Mouse (Mus musculus) CH12F3 (cell line): ENCODE results near the gene Rab39.

ENCODE experiments used
- in situ Hi-C: fragments of 300-500 bp; cut with MboI; formaldehyde crosslinking; loops from 2 replicates; pipeline ENCODE4 v1.14.3; 2020; ENCODE audit warnings: low sequenced_read_pairs

Gene Rab39

DNA sequence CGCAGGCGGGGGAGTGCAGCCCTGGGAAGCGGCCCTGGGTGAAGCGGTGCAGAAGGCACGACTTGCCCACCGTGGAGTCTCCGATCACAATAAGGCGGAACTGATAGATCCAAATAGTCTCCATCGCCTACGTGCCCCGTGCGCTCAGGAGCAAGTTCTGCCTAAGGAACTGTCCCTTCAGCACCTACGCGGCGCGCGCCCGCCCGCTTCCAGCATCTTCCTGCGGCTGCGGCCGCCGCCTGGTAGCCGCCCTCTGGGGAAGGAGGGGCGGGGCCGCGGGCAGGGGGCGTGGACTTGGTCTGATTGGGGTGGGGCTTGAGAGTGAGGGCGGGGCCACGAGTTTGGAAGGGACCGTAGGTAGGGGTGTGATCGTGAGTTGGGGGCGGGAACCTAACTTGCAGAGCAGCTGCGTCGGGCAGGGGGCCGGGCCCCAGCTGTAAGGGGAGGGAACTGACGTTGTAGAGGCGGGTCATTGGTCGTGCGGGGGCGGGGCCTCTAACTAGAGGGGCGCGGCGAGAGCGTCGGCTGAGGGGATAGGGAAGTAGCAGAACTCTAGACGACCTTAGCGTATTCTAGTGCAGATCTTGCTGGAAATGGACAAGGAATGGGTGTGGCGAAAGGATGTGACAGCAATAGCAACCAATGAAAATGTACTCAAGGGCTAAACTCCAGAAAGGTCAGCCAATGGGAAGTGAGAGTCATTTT is at the start of gene Rab39:
TSS of gene Rab39 (minus strand) at position 241 of the 705 bp plus-strand sequence.
- in situ Hi-C loops = no loop called here

DNA sequence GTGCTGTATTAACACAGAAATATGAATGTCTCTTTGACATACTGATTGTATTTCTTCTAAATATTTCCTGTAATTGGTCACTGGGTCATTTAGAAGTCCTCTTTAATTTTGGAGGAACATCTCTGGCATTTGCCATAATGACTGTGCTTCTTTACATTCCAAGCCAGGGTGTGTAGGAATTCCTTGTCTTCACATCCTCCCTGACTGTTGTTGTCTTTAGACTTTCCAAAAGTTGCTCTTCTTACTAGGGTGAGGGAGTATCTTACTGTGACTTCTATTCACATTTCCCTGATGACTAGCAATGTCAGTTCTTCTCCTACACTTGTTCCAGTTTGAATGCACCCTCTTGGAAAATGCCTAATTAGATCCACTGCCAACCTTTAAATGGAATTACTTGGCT is 48.8 kb upstream of the Rab39 start:
- in situ Hi-C loops = no loop called here

DNA sequence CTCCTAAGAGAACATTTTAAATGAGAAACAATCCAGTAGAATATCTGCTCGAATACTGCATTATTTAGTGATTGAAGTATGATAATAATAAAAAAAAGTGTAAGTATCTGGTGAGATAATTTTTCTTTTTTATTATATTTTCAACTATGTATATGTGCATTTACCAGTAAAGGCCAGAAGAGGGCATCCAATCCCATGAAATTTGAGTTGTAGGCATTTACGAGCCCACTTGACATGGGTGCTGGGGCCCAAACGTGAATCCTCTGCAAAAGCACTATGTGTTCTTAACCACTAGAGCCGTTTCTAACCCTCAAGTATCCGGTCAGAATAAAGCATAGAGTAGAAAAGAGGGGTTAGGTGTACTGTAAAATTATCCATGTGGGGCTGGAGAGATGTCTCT is 44.9 kb upstream of the Rab39 start:
- in situ Hi-C loops = no loop called here

DNA sequence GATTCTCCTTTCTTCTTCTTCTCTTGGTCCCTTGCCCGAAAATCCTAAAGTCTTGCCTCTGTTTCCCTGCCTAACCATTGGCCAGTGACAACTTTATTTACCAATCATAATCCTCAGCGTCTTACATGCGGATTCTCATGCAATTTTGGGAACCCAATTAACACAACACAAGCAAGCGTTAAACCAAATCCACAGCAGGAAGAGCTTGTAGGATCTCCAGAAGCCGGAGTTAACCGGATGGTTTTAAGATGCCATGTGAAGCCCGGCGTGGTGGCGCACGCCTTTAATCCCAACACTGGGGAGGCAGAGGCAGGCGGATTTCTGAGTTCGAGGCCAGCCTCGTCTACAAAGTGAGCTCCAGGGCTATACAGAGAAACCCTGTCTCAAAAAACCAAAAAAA is 44.4 kb upstream of the Rab39 start:
- in situ Hi-C loops = no loop called here

DNA sequence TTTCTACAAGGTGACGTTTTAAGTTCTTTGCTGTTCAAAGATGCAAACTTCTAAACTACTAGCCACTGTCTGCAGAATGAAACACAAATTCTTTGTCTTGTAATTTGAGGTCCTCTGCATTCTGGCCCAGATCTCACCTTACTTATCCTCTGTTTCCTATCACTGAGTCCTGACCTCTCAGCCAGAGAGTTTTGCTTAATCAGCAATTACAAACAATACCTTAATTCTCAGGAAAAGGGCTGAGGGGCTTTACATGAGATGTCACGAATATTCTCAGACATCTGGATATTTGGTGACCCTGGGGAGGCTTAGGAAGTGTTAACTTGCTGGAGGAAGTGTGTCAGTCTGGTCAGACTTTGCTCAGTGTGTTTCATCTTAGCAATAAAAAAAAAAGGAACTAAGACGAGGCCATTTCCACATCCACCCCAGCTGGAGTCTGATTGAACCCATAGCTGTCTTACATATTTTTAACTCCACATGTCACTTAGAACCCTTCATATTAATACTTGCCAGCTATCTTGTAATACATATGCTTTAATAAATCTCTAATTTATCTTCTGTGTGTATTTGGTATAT is 34.9 kb upstream of the Rab39 start:
- in situ Hi-C loops = no loop called here

DNA sequence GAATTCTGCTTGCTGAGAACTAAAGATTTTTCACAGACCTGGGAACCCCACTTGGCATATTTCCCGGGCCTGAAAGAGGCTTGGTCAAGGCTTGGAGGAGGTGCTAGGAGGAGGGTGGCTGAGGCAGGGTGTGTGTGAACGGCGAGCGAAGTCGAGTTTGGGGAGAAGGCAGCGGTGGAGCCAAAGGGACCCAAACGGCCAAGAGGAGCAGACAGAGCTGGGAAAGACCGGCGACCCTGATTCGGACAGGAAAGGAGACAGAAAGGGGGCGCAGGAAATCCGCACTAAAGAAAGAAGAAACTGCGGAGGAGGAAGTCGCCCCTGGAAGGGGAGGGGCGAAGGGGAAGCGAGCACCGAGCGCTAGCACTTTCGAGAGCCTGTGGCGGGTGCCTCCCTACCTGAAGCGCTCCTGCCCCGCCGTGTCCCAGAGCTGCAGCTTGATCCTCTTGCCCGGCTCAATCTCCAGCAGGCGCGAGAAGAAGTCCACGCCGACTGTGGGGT is 491 bp downstream of the Rab39 start:
- in situ Hi-C loops = no loop called here

DNA sequence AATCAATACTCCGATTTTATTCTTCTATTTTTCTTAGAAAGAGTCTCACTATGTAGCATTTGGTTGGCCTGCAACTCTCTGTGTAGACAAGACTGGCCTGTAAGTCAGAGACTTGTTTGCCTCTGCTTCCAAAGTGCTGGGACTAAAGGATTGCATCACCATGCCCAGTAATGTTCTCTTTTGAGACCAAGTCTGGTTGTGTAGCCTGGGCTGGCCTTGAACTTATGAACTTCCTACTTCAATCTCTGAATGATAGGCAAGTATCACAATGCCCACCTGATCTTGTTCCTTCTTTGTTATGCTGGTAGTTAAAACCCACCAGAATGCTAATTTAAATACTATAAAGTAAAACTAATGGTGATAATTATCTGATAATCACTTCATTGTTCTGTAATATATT is 3.0 kb downstream of the Rab39 start:
- in situ Hi-C loops = no loop called here

DNA sequence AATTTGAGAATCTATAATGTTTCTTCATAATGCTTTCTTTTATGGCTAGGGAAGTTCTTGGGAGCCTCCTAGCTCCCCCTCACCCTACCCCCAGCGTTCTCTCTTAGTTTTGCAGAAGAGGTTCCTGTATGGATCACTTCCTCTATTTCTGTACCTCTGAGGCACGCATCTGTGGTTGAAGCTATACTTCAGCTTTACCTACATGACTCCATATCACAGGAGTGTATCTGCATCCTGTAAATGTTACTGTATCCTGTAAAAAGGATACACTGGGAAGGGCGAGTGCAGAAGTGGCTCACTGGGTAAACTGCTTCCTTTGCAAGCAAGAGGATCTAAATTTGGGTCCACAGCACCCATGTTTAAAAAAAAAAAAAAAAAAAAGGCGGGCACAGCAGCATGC is 5.5 kb downstream of the Rab39 start:
- in situ Hi-C loops = no loop called here

DNA sequence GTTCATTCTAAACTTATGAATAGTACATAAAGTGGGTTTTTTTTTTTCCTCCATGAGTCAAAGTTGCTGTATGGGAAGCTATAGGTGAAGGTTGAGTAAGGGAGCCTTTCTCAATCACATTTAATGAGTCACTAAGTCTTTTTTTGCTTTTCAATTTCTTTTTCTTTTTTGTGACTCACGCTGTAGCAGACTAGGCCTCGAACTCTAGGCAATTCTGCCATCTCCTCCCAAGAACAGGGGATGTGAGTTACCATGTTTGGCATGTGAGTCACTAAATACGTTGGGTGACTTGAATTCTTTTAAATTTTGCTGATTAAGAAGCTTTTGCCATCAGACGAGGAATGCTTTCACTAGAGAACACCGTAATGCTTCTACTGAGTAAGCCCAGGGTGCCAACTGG is 10.2 kb downstream of the Rab39 start:
- in situ Hi-C loops = no loop called here

DNA sequence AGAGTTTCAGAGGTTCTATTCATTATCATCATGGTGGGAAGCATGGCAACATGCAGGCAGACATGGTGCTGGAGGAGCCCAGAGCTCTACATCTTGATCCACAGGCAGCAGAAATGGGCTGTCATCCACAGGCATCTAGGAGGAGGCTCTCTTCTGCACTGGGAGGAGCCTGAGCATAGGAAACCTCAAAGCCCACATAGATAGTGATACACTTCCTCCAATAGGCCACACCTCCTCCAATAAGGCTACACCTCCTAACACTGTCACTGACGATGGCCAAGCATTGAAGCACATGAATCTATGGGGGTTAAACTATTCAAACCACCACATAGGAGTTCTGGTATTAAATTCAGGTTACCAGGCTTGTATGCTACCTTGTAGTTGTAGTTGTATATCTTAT is 12.3 kb downstream of the Rab39 start:
- in situ Hi-C loops = no loop called here

DNA sequence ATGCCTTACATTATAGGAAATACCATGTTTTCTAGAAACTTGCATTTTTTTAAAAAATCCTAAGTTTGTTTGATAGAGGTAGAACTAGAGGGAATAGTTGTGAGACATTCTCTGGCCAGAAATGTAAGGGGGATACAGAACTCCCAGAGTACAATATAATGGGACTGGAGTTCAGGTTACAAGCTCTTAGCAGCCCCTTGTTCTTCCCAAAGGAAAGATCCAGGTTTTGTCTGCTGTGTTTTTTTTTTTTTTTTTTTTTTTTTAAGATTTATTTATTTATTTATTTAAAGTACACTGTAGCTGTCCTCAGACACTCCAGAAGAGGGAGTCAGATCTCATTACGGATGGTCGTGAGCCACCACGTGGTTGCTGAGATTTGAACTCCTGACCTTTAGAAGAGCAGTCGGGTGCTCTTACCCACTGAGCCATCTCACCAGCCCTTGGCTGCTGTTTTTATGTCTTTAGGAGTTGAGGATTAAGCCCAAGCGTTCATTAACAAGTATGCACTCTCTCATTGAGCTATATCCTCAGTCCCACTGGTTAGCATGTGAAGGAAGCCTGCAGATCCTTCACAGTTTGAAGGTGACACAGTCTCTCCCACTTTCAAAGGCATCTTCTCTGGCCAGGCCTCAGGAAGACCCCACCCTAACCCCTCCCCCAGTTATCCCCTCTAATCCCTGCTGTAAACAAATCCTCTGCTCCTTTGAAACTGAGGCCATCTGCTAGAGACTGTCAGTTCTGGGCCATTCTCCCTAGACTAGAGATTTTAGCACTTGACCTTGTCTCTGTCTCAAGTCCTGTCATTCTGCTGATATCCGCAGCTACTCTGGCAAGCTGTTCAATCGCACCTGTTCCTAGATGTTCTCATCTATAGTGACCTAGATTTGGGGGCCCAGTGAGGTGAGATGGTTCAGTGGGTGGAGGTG is 14.0 kb downstream of the Rab39 start:
- in situ Hi-C loops = no loop called here

DNA sequence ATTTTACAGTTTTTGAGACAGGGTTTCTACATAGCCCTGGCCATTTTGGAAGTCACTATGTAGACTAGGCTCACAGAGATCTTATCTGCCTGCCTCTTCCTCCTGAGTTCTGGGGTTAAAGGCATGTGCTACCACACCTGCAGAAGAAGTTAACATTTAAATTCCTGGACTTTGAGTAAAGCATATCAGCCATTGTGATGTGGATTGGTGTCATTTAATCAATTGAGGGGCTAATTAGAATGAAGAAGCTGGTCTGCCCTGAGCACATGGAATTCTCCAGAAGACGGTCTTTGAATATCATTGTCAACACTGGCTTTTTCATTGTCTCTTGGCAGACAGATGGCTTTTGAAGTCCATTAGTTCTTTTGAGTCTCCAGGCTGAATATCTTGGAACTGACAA is 25.2 kb downstream of the Rab39 start:
- in situ Hi-C loops = no loop called here

DNA sequence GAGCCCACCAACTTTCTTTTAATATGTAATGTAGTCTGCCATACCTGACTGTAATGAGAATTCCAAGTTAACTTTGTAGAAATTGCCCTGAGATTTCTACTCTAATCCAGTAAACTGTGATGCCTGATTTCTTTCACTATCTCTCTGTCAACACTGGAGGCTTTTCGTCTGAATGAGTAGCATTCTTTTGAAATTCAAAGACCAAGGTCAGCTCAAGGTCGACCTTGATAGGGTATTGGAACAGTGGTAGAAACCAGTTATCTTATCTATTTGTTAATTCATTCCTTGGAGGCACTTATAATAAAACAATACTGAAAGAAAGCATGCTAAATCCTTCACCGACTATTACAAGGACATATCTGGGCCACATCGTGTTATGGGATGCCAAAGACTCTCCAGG is 29.1 kb downstream of the Rab39 start:
- in situ Hi-C loops = no loop called here

DNA sequence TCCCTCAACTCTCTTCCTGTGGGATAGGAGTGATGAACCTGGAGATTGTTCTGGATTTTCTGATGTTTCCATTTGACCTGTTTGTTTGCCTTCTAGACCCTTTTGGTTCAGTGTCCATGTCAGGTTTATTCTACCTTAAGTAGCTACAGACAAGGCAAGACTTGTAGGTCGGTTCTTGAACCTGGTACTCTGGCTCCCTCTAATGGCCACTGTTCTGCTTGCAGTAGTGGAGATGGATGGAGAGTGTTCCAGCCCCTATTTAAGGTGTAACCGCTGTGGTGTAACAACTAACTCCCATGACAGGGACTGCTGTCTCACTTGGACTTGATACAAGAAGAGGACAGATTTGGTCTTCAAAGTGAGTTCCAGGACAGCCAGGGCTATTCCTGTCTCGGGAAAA is 32.5 kb downstream of the Rab39 start:
- in situ Hi-C loops = no loop called here

DNA sequence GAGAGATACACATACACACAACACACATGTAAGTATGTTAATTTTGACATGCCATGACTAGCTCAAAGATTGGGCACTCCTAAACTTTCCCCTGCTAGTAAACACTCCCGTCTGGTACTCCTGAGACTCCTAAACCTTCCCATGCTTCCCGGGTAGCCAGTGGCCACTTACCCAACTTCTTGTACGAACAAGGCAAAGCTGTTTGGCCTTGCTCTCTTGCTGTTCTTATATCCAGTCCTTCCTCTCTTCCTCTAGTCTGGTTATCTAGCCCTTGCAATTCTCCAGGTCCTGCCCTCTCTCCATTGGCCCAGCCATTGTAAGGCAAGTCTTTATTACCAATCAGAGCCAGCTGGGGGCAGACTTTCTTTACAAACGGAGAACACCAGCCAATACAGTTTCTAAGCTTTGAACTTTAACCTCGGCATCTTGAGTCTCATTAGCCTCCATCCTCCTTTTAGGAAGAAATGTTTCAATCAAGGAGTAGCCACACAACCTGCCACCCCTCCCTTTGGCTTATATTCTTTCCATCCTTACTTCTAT is 36.3 kb downstream of the Rab39 start, which contains the start of gene Cul5:
TSS of gene Cul5 (minus strand) at position 335 of the 540 bp plus-strand sequence.
- in situ Hi-C loops = no loop called here

DNA sequence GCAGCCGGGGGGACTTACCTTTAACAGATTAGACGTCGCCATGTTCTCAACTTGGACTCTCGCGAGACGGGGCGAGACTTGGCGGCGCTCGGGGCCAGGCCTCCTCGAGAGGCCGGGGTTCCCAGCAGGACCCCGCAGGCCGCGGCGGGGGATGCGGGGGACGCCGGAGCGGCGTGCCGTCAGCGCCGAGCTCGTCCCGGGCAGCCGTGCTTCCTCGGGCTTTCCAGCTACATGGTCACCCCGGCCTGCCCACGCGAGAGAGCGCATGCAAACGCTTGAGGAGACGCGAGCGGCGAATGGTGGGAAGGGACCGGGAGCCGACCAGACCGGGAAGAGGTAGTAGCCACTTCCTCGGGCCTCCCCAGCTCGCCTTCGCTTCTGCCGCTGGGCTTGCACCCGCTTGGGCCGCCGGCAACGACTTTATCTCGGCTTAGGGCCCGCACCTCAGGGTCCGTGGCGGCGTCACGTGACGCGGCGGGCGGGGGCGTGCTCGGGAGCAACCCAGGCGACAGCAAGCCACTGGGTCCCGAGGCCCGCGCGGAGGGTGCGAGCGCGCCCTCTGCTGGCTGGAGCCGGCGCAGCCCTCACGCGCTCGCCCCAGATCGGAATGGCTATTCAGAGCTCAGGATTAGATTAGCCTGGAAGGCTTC is 38.9 kb downstream of the Rab39 start:
- in situ Hi-C loops = no loop called here

DNA sequence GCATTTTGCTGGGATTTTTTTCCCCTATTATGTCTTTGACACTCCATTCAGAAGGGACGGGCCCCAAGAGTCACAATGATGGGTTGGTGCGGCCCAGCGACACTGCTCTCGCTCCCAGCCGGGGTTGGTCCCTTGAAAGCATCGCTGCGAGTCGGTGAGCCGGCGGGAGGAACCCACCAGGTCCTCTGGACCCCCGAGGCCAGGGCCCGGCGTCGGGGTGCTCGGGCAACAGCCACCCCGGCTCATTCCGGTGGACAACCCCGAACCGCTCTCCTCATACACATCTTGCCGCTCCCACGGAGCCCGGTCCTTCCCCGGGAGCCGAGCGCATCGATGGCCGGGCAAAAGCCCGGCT is 39.4 kb downstream of the Rab39 start:
- in situ Hi-C loops = no loop called here

DNA sequence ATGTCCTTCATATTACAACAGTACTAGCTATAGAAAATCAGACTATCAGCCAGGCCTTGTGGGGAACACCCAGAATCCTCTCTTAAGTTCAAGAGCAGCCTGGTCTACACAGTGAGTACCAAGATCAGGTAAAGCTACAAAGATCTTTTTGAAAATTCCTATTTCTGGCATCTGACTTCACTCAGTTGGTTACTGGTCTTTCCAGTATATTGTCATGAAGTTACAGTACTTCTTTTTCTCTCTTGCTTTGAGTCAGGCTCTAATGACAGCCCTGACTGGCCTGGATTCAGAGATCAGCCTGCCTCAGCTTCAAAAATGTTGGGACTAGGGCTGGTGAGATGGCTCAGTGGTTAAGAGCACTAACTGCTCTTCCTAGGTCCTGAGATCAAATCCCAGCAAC is 40.6 kb downstream of the Rab39 start:
- in situ Hi-C loops = no loop called here

DNA sequence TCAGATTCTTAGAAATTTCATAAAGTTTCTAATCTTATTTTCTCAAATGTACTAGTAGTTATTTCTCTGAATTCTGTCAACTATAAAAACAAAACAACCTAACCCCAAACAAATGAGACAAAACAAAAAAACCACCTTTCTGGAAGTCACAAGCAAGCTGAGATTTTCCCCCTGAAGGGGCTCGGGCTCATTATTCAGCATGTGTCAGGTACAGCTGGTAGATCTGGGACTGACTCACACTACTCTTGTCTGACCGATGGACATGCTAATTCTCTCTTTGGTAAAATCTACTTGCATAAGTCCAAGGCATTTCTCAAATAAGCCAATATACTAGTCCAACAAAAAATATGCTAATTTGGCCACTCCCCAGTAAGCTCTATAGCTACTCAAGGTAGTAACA is 41.2 kb downstream of the Rab39 start:
- in situ Hi-C loops = no loop called here

DNA sequence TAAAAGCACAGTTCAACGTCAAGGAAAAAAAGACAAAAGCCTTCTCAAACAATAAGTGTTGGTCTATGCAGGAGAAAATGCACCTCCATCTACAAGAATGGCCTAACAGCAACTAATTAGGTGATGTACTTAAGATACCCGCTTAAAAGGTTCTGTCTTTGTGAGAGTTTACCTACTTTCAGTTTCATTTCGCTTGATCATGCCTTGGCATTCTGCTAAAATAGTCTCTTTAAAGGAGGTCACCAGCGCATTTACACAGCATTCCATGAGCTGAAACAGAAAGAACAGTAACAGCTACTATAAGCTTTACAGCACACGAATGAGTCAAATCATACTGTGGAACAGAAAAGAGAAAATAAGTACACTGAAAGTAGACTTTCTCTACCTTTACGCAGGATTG is 71.2 kb downstream of the Rab39 start:
- in situ Hi-C loops = no loop called here
